Mouse (Mus musculus) kidney, adult 9 months (tissue): ENCODE measurements around the gene Ethe1.

Source experiments
- DNase-seq: peaks from one replicate; pipeline ENCODE4 v3.0.0; 2022

The Ethe1 gene

DNA sequence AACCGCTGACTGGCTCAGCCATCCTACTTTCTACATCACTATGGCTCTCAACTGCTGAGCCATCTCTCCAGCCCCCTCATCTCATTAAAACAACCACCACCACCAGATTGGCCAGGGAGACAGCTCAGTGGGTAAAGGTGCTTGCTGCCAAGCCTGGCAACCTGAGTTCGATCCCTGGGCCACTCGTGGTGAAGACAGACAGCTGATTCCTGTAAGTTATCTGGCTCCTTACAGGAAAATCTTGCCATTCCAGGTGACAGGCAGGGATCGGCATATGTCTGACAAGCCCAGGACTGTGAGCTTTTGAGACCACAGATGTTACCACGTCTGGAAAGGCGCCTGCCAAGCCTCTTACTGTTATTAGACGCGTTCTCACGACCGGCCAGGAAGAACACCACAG lies 9.5 kb upstream of the Ethe1 start:
- DNase-seq = no peak

GRCm38 (mm10) chr7:24584876-24585275 lies 2.5 kb upstream of the Ethe1 start:
- DNase-seq = no peak

GRCm38 (mm10) chr7:24585995-24586394 lies 1.3 kb upstream of the Ethe1 start:
- DNase-seq = no peak

DNA sequence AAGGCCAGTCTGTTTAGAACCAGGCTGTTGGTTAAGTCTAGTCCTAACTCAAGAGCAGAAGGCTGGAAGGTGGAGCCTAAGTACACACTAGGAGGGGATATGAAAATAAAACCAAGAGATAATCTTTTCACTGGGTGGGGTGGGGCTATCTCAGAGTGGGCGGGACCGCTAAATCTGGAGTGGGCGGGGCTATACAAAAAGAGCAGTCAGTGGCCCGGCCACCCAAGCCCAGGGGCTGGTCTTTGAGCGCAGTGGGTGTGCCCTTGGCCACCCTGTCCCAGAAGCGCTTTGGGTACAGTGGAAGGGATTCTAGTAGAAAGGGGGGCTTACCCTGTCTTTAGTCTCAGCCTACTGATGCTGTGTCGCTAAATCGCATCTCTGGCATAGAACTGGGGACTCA lies 515 bp upstream of the Ethe1 start:
- no peak for DNase-seq

GRCm38 (mm10) chr7:24588336-24588735 lies 993 bp downstream of the Ethe1 start:
- peak; percentile 95 for DNase-seq

GRCm38 (mm10) chr7:24591735-24592134 lies 4.4 kb downstream of the Ethe1 start:
- DNase-seq = no peak

- DNase-seq = no peak
Measured at GRCm38 (mm10) chr7:24592163-24592562, 4.8 kb downstream of the Ethe1 start.

GRCm38 (mm10) chr7:24592781-24593180 lies 5.4 kb downstream of the Ethe1 start:
- no peak for DNase-seq

GRCm38 (mm10) chr7:24593621-24594308 lies 6.4 kb downstream of the Ethe1 start:
- peak; percentile 84 for DNase-seq

DNA sequence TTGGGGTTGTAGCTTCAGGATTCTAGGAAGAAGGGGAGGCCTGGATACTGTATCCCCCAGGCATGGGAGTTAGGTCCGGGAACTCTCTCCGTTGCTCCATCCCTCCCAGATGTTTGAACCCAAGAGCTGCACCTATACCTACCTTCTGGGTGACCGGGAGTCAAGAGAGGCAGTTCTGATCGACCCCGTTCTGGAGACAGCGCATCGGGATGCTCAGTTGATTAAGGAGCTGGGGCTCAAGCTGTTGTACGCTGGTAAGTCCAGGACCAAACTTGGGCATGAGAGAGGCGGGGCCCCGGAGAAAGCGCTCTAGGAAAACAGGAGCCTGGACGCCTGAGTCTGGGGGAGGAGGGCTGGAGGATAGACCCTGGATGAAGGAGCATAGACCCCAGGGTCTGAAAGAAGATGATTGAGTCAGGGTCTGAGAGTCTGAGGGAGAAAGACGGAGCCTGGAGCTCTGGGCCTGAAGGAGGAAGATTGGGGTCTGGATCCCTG lies 7.0 kb downstream of the Ethe1 start:
- DNase-seq = no peak

DNA sequence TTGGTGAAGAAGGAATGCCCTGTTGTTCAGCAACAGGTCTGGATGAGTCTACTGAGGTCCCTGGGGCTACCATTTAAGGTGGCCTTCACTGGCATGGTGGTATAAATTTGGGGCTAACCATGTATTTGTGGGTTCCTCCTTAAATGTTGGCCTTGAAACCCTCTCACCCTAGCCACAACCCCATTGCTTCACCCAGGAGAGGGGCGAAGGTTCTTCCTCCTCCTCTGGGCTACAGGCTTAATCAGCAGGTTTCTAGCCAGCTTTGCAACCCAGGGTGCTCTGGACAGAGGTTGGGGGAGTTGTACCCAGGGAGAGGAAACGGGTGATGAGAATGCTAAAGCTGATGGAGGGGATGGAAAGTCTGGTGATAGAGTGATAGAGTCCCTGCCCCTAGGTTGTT lies 8.1 kb downstream of the Ethe1 start:
- no peak for DNase-seq

GRCm38 (mm10) chr7:24598121-24598520 lies 10.8 kb downstream of the Ethe1 start:
- no peak for DNase-seq

DNA sequence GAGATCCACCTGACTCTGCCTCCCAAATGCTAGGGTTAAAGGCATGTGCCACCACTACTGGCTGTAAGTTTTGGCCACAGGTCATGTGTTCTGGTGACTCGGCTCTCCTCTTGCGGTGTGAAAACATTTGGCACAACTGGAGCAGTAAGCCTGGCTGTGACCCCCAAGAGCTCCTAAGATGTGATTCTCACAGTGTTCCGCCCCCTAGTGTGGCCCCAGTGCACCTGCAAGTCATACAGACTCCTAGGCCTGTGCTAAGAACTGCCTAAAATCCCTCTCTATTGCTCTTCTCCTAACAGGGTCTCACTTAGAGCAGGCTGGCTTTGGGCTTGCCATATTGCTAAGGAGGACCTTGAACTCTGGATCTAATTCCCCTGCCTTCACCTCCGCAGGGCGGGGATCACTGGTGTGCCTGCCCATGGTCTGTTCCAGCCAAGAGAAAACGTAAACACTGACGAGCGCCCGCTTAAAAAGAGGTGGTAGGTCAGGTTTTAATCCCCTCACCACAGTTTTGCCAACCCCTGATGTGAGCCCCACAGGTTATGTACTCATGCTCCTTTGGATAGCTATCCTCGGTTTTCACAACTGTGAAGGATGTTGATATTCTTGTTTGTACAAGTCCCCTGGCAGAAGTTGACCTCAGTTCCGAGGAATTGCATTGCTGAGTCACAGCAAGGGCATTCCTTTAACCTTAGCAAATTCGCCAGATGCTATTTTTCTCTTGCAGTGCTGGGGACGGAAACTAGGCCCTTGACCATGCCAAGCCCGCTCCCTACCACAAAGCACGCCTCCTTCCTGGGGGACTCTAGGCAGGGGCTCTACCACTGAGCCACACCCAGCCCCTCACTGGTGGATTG lies 12.1 kb downstream of the Ethe1 start:
- peak; percentile 55 for DNase-seq

GRCm38 (mm10) chr7:24600941-24601597 lies 13.7 kb downstream of the Ethe1 start:
- peak; percentile 96 for DNase-seq

DNA sequence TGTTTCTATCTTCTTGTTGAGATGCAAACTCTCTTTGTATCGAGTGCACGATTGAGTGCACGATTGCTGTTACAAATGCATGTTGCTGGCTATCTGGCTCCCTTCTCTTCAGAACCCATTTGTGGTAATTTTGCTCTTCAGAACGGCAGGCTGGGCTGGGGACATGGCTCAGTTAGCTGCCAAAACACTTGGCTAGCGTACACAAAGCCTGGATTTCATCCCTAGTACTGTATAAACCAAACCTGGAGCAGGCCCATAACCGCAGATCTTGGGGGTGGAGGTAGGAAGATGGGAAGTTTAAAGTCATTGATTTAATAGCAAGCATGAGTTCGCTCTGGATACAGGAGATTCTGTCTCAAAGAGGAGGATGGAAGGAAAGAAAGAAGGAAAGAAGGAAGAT lies 18.2 kb downstream of the Ethe1 start:
- DNase-seq = no peak

DNA sequence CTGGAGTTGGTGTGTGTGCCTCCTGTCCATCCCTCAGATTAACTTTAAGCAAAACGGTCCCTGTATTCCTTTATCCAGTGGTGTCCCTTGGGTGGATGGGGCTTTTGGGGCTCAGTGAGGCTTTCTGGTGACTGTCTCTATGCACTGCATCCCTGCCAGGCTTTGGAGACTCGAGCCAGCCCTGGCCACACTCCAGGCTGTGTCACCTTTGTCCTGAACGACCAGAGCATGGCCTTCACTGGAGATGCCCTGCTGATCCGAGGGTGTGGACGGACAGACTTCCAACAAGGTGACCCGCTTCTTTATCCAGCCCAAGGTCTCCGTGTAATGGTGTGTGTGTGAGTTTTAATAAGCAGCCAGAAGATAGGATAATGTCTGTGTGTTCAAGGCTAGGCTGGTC lies 18.7 kb downstream of the Ethe1 start:
- peak; percentile 76 for DNase-seq

- peak; percentile 92 for DNase-seq
Measured at GRCm38 (mm10) chr7:24608017-24608416, 20.7 kb downstream of the Ethe1 start.

DNA sequence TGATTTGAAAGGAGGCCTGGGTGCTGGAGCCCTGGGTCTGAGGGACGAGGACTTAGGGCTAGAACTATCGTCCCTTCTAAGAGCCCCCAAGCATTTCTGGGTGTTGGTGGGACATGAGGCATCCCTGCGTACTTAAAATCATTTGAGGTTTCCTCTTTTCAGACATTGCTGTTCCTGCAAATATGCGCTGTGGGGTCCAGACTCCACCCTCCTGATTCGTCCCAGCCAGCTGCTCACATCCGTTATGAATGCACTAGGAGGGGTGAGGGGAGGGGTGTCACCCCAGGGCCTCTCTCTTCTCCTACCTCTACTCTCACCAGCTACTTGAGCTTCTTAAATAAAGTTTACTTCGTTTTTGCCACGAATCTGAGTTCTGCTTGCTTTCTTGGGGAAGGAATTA lies 21.2 kb downstream of the Ethe1 start:
- DNase-seq = no peak

DNA sequence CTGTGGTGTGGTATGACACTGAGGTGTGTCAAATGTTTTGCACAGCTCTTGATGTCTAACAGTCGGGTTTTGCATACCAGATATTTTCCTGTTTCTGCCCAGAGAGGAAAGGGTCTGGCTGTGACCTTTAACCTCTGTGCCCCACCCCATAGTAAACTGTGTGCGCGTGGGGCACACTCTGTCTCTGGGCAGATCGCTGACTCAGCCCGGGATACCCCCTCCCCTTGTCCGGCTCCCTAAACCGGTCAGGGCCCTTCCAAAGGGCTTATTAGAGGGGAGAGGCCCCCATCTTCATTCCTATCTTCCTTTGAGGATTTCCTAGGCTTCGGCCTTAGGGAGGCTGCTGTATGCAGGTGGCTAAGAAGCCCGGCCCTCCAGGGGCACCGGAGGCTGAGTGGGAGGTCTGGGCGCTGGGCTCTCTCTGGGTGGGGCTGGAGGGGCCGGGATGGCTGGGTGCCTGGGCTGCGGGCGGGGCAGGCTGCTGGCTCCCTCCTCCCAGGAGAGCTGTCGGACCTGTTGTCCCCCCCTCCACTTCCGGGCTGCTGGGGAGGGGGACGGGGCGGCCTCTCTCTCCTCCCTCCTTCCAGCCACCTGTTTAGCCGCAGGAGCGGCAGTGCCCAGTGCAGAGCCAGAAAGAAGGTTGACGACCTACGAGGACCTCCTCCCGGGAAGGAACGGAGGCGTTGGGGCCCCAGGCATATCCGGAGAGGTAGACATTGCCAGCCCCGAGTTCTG lies 23.0 kb downstream of the Ethe1 start, which contains the start of gene Phldb3:
Gene Phldb3, plus strand, starts transcription at position 620 of the 735 bp plus-strand sequence.
- peak; percentile 72 for DNase-seq

DNA sequence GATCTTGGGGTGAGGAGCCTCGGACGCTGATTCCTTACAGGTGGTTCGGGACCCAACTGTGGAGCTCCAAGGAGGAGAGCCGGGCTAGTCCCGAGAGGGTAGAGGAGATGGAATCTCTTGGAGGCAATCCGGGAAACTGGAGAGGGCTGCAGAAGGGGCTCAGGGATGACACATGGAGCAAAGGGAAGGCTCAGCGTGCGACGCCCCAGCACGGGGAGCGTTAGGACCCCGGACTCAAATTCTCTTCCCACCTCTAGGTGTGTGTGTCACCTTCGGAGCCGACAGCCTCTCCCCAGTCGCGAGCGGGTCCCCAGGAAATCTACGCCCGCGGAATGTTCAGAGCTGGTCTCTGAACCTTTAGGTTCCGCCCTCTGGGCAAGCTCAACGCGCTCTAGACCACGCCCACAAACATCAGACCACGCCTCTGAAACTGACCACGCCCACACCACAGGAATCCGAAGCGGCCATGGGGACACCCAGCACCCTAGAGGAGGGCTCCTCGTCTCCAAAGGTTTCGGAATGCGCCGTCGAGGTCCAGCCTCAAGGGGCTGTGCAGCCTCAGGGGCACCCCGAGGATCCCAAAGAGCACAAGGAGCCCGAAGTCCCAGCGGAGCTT lies 23.6 kb downstream of the Ethe1 start:
- peak; percentile 98 for DNase-seq

- DNase-seq = no peak
Measured at GRCm38 (mm10) chr7:24611709-24612108, 24.4 kb downstream of the Ethe1 start.

- DNase-seq = no peak
Measured at GRCm38 (mm10) chr7:24612308-24612910, 25.1 kb downstream of the Ethe1 start.
